Mouse (Mus musculus) forelimb bud, embryonic 11.5 days (tissue): ENCODE measurements around the gene Rtp4.

Experiments used
- DNase-seq: peaks from one replicate; pipeline ENCODE4 v3.0.0-alpha.2; 2012; ENCODE audit warnings: low read depth, low spot score

Gene Rtp4

GRCm38 (mm10) chr16:23513401-23513800, 6.7 kb upstream of the Rtp4 start:
- no peak for DNase-seq

GRCm38 (mm10) chr16:23515766-23516165, 4.3 kb upstream of the Rtp4 start:
- no peak for DNase-seq

GRCm38 (mm10) chr16:23516606-23517005, 3.5 kb upstream of the Rtp4 start:
- no peak for DNase-seq

- no peak for DNase-seq
These were observed 2.9 kb upstream of the Rtp4 start for GRCm38 (mm10) chr16:23517230-23517629.

GRCm38 (mm10) chr16:23517754-23518566, 2.1 kb upstream of the Rtp4 start:
- no peak for DNase-seq

GRCm38 (mm10) chr16:23518567-23519369, 1.3 kb upstream of the Rtp4 start:
- DNase-seq, result no peak

- no peak for DNase-seq
These were observed 320 bp upstream of the Rtp4 start for GRCm38 (mm10) chr16:23519771-23520170.

GRCm38 (mm10) chr16:23521092-23521491, 1.0 kb downstream of the Rtp4 start:
- no peak for DNase-seq

- no peak for DNase-seq
These were observed 2.0 kb downstream of the Rtp4 start for GRCm38 (mm10) chr16:23522081-23522480.

- DNase-seq, result no peak
These were observed 9.1 kb downstream of the Rtp4 start for GRCm38 (mm10) chr16:23529186-23529585.

GRCm38 (mm10) chr16:23533707-23534106, 13.6 kb downstream of the Rtp4 start:
- no peak for DNase-seq

GRCm38 (mm10) chr16:23541046-23541445, 21.0 kb downstream of the Rtp4 start:
- no peak for DNase-seq

GRCm38 (mm10) chr16:23542866-23543265, 22.8 kb downstream of the Rtp4 start:
- DNase-seq, result no peak

- DNase-seq, result no peak
These were observed 24.3 kb downstream of the Rtp4 start for GRCm38 (mm10) chr16:23544361-23544760.

GRCm38 (mm10) chr16:23547783-23548182, 27.7 kb downstream of the Rtp4 start:
- no peak for DNase-seq

GRCm38 (mm10) chr16:23550346-23550980, 30.4 kb downstream of the Rtp4 start:
- peak; percentile 67 for DNase-seq

GRCm38 (mm10) chr16:23550981-23551582, 31.0 kb downstream of the Rtp4 start:
- DNase-seq, result no peak

GRCm38 (mm10) chr16:23554673-23555072, 34.6 kb downstream of the Rtp4 start:
- DNase-seq, result no peak

- no peak for DNase-seq
These were observed 37.1 kb downstream of the Rtp4 start for GRCm38 (mm10) chr16:23557195-23557594.

- no peak for DNase-seq
These were observed 37.6 kb downstream of the Rtp4 start for GRCm38 (mm10) chr16:23557669-23558068.

GRCm38 (mm10) chr16:23568369-23568958, 48.4 kb downstream of the Rtp4 start:
- no peak for DNase-seq
